Mouse (Mus musculus) neutrophil, adult 65 days (primary cell): ENCODE measurements around the gene Cadm3. TPM values are rescaled to one million over a fixed set of nuclear protein-coding genes. Genes with fewer than 3 reads are reported as not detected.

Experiments used
- total RNA-seq: library from RNA; stranded (reverse); gene quantifications from 2 replicates; pipeline ENCODE4 v1.2.4, GENCODE M21; 2023

Gene Cadm3
- 0.75 and 0.82 TPM in 2 replicates for total RNA-seq

GRCm38 (mm10) chr1:173367356-173368046 lies at the start of gene Cadm3:
TSS of gene Cadm3 (minus strand) at chr1:173367695.

GRCm38 (mm10) chr1:173350372-173350957 lies 17.0 kb downstream of the Cadm3 start, which contains the start of gene Aim2:
TSS of gene Aim2 (plus strand) at chr1:173350879.

GRCm38 (mm10) chr1:173333312-173334253 lies 33.9 kb downstream of the Cadm3 start, which contains the start of gene Ackr1:
TSS of gene Ackr1 (minus strand) at chr1:173333750.

Other genes with a start within 250 kb of the Cadm3 start
- not detected in 2 replicates for gene Olfr1408, start 230.3 kb downstream of the Cadm3 start, total RNA-seq
- not detected in 2 replicates for gene Olfr1406, start 177.1 kb downstream of the Cadm3 start, total RNA-seq
- gene Olfr218, start 169.9 kb downstream of the Cadm3 start, total RNA-seq, result not detected in 2 replicates
- gene Olfr1404, start 155.3 kb downstream of the Cadm3 start, total RNA-seq, result not detected in 2 replicates
- gene Fcer1a, start 140.5 kb downstream of the Cadm3 start, total RNA-seq, result 2.0 and 2.6 TPM in 2 replicates
- gene Olfr418, start 101.7 kb downstream of the Cadm3 start, total RNA-seq, result not detected in 2 replicates
- gene Mptx2, start 89.9 kb downstream of the Cadm3 start, total RNA-seq, result not detected in 2 replicates
- gene Ackr1, start 33.9 kb downstream of the Cadm3 start, total RNA-seq, result not detected in 2 replicates
- 44.3 and 65.2 TPM in 2 replicates for gene Aim2, start 16.8 kb downstream of the Cadm3 start, total RNA-seq
- gene Ifi206, start 123.3 kb upstream of the Cadm3 start, total RNA-seq, result 0.66 and 3.1 TPM in 2 replicates
- gene Ifi214, start 168.3 kb upstream of the Cadm3 start, total RNA-seq, result 0.16 TPM in 1 of 2 replicates, not detected in the other
- 2.6 and 5.1 TPM in 2 replicates for gene Ifi213, start 231.6 kb upstream of the Cadm3 start, total RNA-seq